Mouse (Mus musculus): ENCODE data around the gene Gm49425. TPM values are rescaled to one million over a fixed set of nuclear protein-coding genes. Genes with fewer than 3 reads are reported as not detected.

Gene Gm49425
- polyA plus RNA-seq (2014; fragmentation: Illumina TruSeq; extraction: RNeasy Lipid Tissue Mini Kit (QIAGEN cat#74804); ENCODE audit: low read depth, low replicate concordance): not detected

GRCm38 (mm10) chr15:101517161-101517560, at the start of gene Gm49425:
Gene Gm49425 (minus strand): TSS chr15:101517261.

GRCm38 (mm10) chr15:101562850-101563249, 45.8 kb upstream of the Gm49425 start, which contains the start of gene Krt90:
Gene Krt90 (minus strand): TSS chr15:101562950.

GRCm38 (mm10) chr15:101550567-101550966, 33.5 kb upstream of the Gm49425 start, which contains the start of gene Krt82:
Gene Krt82 (minus strand): TSS chr15:101550667.

GRCm38 (mm10) chr15:101532720-101533119, 15.7 kb upstream of the Gm49425 start, which contains the start of gene Krt84:
Gene Krt84 (minus strand): TSS chr15:101532820.

GRCm38 (mm10) chr15:101491431-101491830, 25.6 kb downstream of the Gm49425 start, which contains the start of gene Krt83:
Gene Krt83 (minus strand): TSS chr15:101491512.

GRCm38 (mm10) chr15:101472952-101473528, 44.0 kb downstream of the Gm49425 start, which contains the start of gene Krt86:
Gene Krt86 (plus strand): TSS chr15:101473478.

Other genes starting within 250 kb of the Gm49425 start
- not detected for gene Atg101, start 233.0 kb downstream of the Gm49425 start, polyA plus RNA-seq (2014; fragmentation: Illumina TruSeq; extraction: RNeasy Lipid Tissue Mini Kit (QIAGEN cat#74804); ENCODE audit: low read depth, low replicate concordance)
- gene 6030408B16Rik, start 224.0 kb downstream of the Gm49425 start, polyA plus RNA-seq (2014; fragmentation: Illumina TruSeq; extraction: RNeasy Lipid Tissue Mini Kit (QIAGEN cat#74804); ENCODE audit: low read depth, low replicate concordance): 1.7 TPM
- not detected for gene Krt80, start 147.1 kb downstream of the Gm49425 start, polyA plus RNA-seq (2014; fragmentation: Illumina TruSeq; extraction: RNeasy Lipid Tissue Mini Kit (QIAGEN cat#74804); ENCODE audit: low read depth, low replicate concordance)
- gene Krt7, start 106.2 kb downstream of the Gm49425 start, polyA plus RNA-seq (2014; fragmentation: Illumina TruSeq; extraction: RNeasy Lipid Tissue Mini Kit (QIAGEN cat#74804); ENCODE audit: low read depth, low replicate concordance): not detected
- not detected for gene Krt87, start 78.5 kb downstream of the Gm49425 start, polyA plus RNA-seq (2014; fragmentation: Illumina TruSeq; extraction: RNeasy Lipid Tissue Mini Kit (QIAGEN cat#74804); ENCODE audit: low read depth, low replicate concordance)
- 8.2 TPM for gene Krt88, start 69.5 kb downstream of the Gm49425 start, polyA plus RNA-seq (2014; fragmentation: Illumina TruSeq; extraction: RNeasy Lipid Tissue Mini Kit (QIAGEN cat#74804); ENCODE audit: low read depth, low replicate concordance)
- gene Krt81, start 53.5 kb downstream of the Gm49425 start, polyA plus RNA-seq (2014; fragmentation: Illumina TruSeq; extraction: RNeasy Lipid Tissue Mini Kit (QIAGEN cat#74804); ENCODE audit: low read depth, low replicate concordance): not detected
- not detected for gene Krt86, start 43.8 kb downstream of the Gm49425 start, polyA plus RNA-seq (2014; fragmentation: Illumina TruSeq; extraction: RNeasy Lipid Tissue Mini Kit (QIAGEN cat#74804); ENCODE audit: low read depth, low replicate concordance)
- gene Krt83, start 25.7 kb downstream of the Gm49425 start, polyA plus RNA-seq (2014; fragmentation: Illumina TruSeq; extraction: RNeasy Lipid Tissue Mini Kit (QIAGEN cat#74804); ENCODE audit: low read depth, low replicate concordance): not detected
- not detected for gene Krt84, start 15.6 kb upstream of the Gm49425 start, polyA plus RNA-seq (2014; fragmentation: Illumina TruSeq; extraction: RNeasy Lipid Tissue Mini Kit (QIAGEN cat#74804); ENCODE audit: low read depth, low replicate concordance)
- gene Krt82, start 33.4 kb upstream of the Gm49425 start, polyA plus RNA-seq (2014; fragmentation: Illumina TruSeq; extraction: RNeasy Lipid Tissue Mini Kit (QIAGEN cat#74804); ENCODE audit: low read depth, low replicate concordance): not detected
- not detected for gene Krt90, start 45.7 kb upstream of the Gm49425 start, polyA plus RNA-seq (2014; fragmentation: Illumina TruSeq; extraction: RNeasy Lipid Tissue Mini Kit (QIAGEN cat#74804); ENCODE audit: low read depth, low replicate concordance)
- gene Krt75, start 56.6 kb upstream of the Gm49425 start, polyA plus RNA-seq (2014; fragmentation: Illumina TruSeq; extraction: RNeasy Lipid Tissue Mini Kit (QIAGEN cat#74804); ENCODE audit: low read depth, low replicate concordance): not detected
- not detected for gene Gm5414, start 110.9 kb upstream of the Gm49425 start, polyA plus RNA-seq (2014; fragmentation: Illumina TruSeq; extraction: RNeasy Lipid Tissue Mini Kit (QIAGEN cat#74804); ENCODE audit: low read depth, low replicate concordance)
- not detected for gene Gm5478, start 130.1 kb upstream of the Gm49425 start, polyA plus RNA-seq (2014; fragmentation: Illumina TruSeq; extraction: RNeasy Lipid Tissue Mini Kit (QIAGEN cat#74804); ENCODE audit: low read depth, low replicate concordance)
- not detected for gene Krt6b, start 163.0 kb upstream of the Gm49425 start, polyA plus RNA-seq (2014; fragmentation: Illumina TruSeq; extraction: RNeasy Lipid Tissue Mini Kit (QIAGEN cat#74804); ENCODE audit: low read depth, low replicate concordance)
- gene Krt6a, start 177.0 kb upstream of the Gm49425 start, polyA plus RNA-seq (2014; fragmentation: Illumina TruSeq; extraction: RNeasy Lipid Tissue Mini Kit (QIAGEN cat#74804); ENCODE audit: low read depth, low replicate concordance): not detected
- not detected for gene Krt5, start 195.6 kb upstream of the Gm49425 start, polyA plus RNA-seq (2014; fragmentation: Illumina TruSeq; extraction: RNeasy Lipid Tissue Mini Kit (QIAGEN cat#74804); ENCODE audit: low read depth, low replicate concordance)
- gene Krt71, start 225.8 kb upstream of the Gm49425 start, polyA plus RNA-seq (2014; fragmentation: Illumina TruSeq; extraction: RNeasy Lipid Tissue Mini Kit (QIAGEN cat#74804); ENCODE audit: low read depth, low replicate concordance): not detected